Mouse (Mus musculus) forebrain, embryonic 11.5 days (tissue): ENCODE measurements at regions not wholly inside any gene's neighbourhood (a gene's known extent, or its start where the extent isn't known, plus 50 kb on each side); places are given as distances from the start of the nearest gene placed in this dataset.

ENCODE experiments used
- ATAC-seq: fragments of 200-750 bp; cut with Nextera tagmentation; replicated peaks from 2 replicates; pipeline ENCODE4 v1.8.0; 2017; ENCODE audit warnings: moderate TSS enrichment; ENCODE audit not compliant: low FRiP score
- DNase-seq: peaks from one replicate; pipeline ENCODE4 v3.0.0-alpha.2; 2017; ENCODE audit warnings: low spot score
- H3K27ac ChIP-seq: fragments of 300-500 bp; sonication (generic); 2 replicates; pipeline ENCODE4 v1.5.1; 2014; ENCODE audit warnings: low read depth, low read length
- H3K27me3 ChIP-seq: fragments of 300-500 bp; sonication (generic); 2 replicates; pipeline ENCODE4 v1.6.1; 2014; ENCODE audit warnings: mild to moderate bottlenecking, low read length, mixed read lengths; ENCODE audit not compliant: control insufficient read depth, insufficient read depth
- H3K36me3 ChIP-seq: fragments of 300-500 bp; sonication (generic); 2 replicates; pipeline ENCODE4 v1.6.1; 2014; ENCODE audit warnings: mild to moderate bottlenecking, low read length, moderate library complexity, mixed read lengths; ENCODE audit not compliant: control insufficient read depth, insufficient read depth
- H3K4me1 ChIP-seq: fragments of 300-500 bp; sonication (generic); replicated peaks from 2 replicates; pipeline ENCODE4 v1.6.1; 2014; ENCODE audit warnings: low read length, mixed read lengths; ENCODE audit not compliant: control insufficient read depth, insufficient read depth
- H3K4me2 ChIP-seq: fragments of 300-500 bp; sonication (generic); 2 replicates; pipeline ENCODE4 v1.6.1; 2014; ENCODE audit warnings: low read depth, mild to moderate bottlenecking, low read length, moderate library complexity, mixed read lengths; ENCODE audit not compliant: severe bottlenecking
- H3K4me3 ChIP-seq: fragments of 300-500 bp; sonication (generic); 2 replicates; pipeline ENCODE4 v1.5.1; 2014; ENCODE audit warnings: low read depth, low read length
- H3K9ac ChIP-seq: fragments of 300-500 bp; sonication (generic); 2 replicates; pipeline ENCODE4 v1.6.1; 2014; ENCODE audit warnings: low read length
- H3K9me3 ChIP-seq: fragments of 300-500 bp; sonication (generic); 2 replicates; pipeline ENCODE4 v1.6.1; 2016; ENCODE audit warnings: low read length, mixed read lengths; ENCODE audit not compliant: control insufficient read depth
- WGBS: fragments of 180-500 bp; shearing (Covaris S2); extraction: QIAGEN DNeasy Blood & Tissue Kit; methylation state at CpG from one replicate; pipeline ENCODE4 v1.1.7; 2014; 5-methylcytosine and 5-hydroxymethylcytosine counted together

DNA sequence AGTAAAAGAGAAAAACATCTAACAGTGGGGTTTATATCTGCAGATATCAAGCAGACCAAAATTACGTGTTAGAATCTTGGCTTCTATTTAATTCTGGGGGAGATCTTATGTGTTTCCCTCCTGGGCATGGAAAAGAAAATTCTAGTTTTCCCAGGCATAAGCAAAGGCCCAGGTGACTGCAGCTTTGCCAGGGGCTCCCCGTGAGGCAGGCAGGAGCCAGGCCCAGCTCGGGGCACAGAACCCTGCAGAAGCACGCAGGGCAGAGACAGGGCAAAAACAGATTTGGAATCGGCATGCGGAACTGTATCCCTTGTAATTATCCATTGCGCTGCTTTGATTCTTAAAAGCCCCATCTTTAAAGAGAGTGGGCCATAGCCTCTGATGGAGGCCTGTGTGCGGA is 250.4 kb upstream of the Slc35b3 start:
- Histone ChIP-seq H3K4me2 (no peak overlapping the region), H3K27ac (no peak overlapping the region), H3K9ac (no peak overlapping the region), H3K36me3 (no peaks in the 10 kb centered on the region), H3K9me3 (no peaks in the 10 kb centered on the region), H3K4me3 (no peak overlapping the region), H3K27me3 (no peaks in the 10 kb centered on the region), H3K4me1 (no peaks in the 10 kb centered on the region)
- ATAC-seq: no peak
- DNase-seq: no peak
- WGBS: 75% methylated on average over 8 of the region's 8 CpGs

DNA sequence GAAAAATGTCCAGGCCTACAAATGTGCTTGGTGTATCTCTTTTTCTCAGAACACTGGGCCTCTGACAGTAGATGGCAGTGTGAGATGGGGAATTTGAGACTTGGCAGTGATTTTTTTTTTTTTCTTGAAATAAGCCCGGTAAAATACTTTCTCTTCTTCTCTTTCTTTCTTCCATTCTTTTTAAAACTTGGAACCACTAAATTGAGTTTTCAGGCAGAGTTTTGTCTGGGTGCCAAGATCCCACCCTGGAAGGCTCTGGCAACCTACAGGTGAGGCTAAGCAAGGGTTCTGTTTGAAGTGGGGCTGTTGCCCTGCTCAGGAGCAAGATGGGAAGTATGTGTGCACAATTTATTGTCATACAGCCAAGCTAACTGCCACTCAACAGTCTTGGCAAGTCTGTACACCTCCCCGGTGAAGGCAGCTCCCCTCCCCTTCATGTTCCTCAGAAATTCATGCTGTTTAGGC is 223.1 kb upstream of the Slc35b3 start:
- no peak overlapping the region for H3K4me3 ChIP-seq
- H3K9me3 ChIP-seq: no peaks in the 10 kb centered on the region
- H3K4me1 ChIP-seq: no peaks in the 10 kb centered on the region
- H3K4me2 ChIP-seq: no peak overlapping the region
- WGBS: 45% methylated on average over 2 of the region's 2 CpGs
- ATAC-seq (no peak), DNase-seq (no peak)
- H3K9ac ChIP-seq: no peak overlapping the region
- H3K36me3 ChIP-seq: no peaks in the 10 kb centered on the region
- H3K27me3 ChIP-seq: no peaks in the 10 kb centered on the region
- H3K27ac ChIP-seq: no peak overlapping the region

DNA sequence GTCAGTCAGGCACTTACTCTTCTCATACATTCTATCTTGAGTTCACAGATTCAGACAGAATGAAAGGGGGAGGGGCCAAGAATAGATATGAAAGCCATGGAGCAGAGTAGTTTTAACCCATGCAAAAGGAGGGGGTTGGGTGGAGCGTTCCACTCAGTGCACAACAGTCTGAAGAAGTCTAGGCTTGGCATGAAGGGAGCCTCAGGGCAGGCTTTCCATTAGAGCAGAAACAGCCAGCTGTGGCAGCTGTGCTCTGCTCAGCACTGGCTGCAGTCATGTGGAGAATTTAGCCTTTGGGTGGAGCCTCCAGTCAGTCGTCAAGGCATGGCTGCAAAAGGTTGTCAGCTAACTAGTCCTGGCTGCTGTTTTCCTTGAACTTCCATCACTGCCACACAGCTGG is 201.3 kb upstream of the Slc35b3 start:
- WGBS: 65% methylated on average over 2 of the region's 2 CpGs
- no peak for DNase-seq

DNA sequence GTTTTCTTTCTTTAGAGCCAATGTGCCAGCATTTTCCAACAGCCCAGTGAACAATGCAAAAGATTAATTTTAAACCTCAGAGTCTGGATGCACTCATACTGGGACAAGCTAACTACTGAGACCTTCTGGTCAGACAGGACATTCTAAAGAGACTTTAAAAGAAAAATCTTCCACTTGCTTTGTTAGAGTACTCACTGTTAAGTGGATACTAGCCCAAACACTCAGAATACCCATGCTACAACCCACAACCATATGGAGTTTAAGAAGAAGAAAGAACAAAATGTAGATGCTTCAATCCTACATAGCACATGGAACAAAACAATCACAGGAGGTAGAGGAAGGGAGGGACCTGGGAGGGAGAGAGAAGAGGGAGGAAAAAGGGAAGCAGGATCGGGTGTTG is 167.3 kb upstream of the Slc35b3 start:
- no peak overlapping the region for H3K4me2 ChIP-seq
- H3K27ac ChIP-seq: no peak overlapping the region
- no peaks in the 10 kb centered on the region for H3K36me3 ChIP-seq
- H3K9ac ChIP-seq: no peak overlapping the region
- 82% methylated on average over 1 of the region's 1 CpGs for WGBS
- no peaks in the 10 kb centered on the region for H3K9me3 ChIP-seq
- no peaks in the 10 kb centered on the region for H3K27me3 ChIP-seq
- DNase-seq (no peak), ATAC-seq (no peak)
- H3K4me1 ChIP-seq: no peaks in the 10 kb centered on the region
- H3K4me3 ChIP-seq: no peak overlapping the region

More for the DNA sequence above, 201.3 kb upstream of the Slc35b3 start:
- Histone ChIP-seq H3K36me3 (no peaks in the 10 kb centered on the region), H3K9ac (no peak overlapping the region), H3K27me3 (no peaks in the 10 kb centered on the region), H3K4me2 (no peak overlapping the region), H3K27ac (no peak overlapping the region), H3K4me3 (no peak overlapping the region), H3K4me1 (no peaks in the 10 kb centered on the region), H3K9me3 (no peaks in the 10 kb centered on the region)
- no peak for ATAC-seq

DNA sequence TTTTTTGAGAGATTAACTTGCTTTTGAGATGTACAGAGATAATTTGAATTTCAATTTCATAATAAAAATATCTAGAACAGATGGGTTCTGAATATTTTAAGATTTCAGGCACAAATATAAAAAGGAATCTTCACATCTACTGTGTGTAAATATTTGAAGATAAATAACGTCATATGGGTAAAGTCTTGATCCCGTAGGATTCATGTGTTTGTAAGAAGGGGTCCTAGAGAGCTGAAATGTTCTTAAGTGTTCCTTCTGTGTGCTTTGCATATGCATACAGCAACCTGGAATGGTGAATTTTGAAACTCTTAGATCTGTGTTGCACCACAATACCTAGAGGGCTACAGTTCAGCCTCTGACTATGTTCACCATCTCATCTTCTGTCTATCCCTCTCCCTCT is 131.4 kb upstream of the Slc35b3 start:
- no peaks in the 10 kb centered on the region for H3K9me3 ChIP-seq
- 96% methylated on average over 2 of the region's 2 CpGs for WGBS
- H3K36me3 ChIP-seq: no peaks in the 10 kb centered on the region
- no peak overlapping the region for H3K27ac ChIP-seq
- H3K4me1 ChIP-seq: no peaks in the 10 kb centered on the region
- H3K4me3 ChIP-seq: no peak overlapping the region
- H3K27me3 ChIP-seq: no peaks in the 10 kb centered on the region
- DNase-seq: no peak
- no peak overlapping the region for H3K9ac ChIP-seq
- ATAC-seq: no peak
- H3K4me2 ChIP-seq: no peak overlapping the region

DNA sequence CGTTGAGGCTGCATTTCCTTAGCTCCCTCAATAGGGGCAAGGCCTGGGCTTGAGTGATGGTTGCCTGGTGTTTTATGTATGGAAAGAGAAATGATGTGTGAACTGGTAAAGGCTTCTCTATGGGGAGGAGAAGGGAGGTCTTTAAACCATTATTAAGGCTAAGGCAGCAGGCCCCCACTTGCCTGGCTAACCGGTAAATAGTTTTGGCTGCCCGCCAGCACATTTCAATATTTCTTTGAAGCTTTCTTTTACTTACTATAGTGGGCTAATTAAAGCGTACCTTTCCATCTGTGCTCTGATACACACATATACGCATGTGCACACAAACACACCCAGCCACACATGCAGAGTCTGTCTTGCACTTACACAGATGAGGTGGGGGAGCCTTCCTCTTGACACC is 123.9 kb upstream of the Slc35b3 start:
- no peak overlapping the region for H3K9ac ChIP-seq
- no peak overlapping the region for H3K4me2 ChIP-seq
- no peak overlapping the region for H3K4me3 ChIP-seq
- H3K4me1 ChIP-seq: no peaks in the 10 kb centered on the region
- H3K36me3 ChIP-seq: no peaks in the 10 kb centered on the region
- peak; percentile 49 for DNase-seq
- no peaks in the 10 kb centered on the region for H3K27me3 ChIP-seq
- whole genome bisulfite sequencing: 64% methylated on average over 5 of the region's 5 CpGs
- ATAC-seq: peak; percentile 73
- no peaks in the 10 kb centered on the region for H3K9me3 ChIP-seq
- H3K27ac ChIP-seq: no peak overlapping the region

DNA sequence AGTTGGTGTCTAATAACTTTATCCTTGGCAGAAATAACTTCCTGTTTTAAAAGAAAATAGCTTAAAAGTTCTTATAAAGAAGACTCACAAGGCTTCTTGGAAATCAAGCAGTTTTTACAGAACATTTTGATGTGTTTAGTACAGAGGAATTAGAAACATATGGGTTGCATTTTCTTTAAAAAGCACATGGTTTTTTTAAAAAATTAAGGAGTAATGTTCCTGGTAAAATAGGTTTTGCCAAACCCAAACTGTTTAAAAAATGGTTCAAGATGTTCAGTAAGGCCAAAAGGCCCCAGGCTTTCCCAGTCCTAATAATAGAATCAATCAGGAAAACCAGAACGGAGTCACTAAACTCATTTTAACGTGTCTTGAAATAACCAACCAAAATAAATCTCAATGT is 113.5 kb upstream of the Slc35b3 start:
- Histone ChIP-seq H3K4me3 (no peak overlapping the region), H3K27ac (no peak overlapping the region), H3K4me2 (no peak overlapping the region), H3K27me3 (no peaks in the 10 kb centered on the region), H3K9ac (no peak overlapping the region), H3K36me3 (no peaks in the 10 kb centered on the region), H3K9me3 (no peaks in the 10 kb centered on the region), H3K4me1 (no peaks in the 10 kb centered on the region)
- DNase-seq (no peak), ATAC-seq (no peak)
- 74% methylated on average over 2 of the region's 2 CpGs for WGBS

DNA sequence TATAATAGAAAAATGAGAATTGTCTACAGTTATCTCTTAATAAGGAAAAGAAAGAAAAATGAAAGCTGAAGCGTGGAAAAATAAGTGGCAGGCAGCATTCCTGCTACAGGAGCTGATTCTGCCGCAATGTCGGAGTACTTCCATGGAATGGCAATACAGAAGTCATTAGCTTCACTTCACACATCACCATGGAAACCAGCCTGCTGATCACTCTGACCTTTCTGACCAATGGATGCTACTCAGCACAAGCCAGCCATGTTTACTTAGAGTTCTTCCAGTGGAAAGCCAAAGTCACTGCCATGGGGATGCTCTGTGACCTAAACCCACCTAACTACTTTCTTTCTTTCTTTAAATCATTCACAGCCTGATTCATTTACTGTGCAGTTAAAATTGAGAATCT is 71.6 kb upstream of the Slc35b3 start:
- Histone ChIP-seq H3K4me1 (no peaks in the 10 kb centered on the region), H3K27me3 (no peaks in the 10 kb centered on the region), H3K9me3 (no peaks in the 10 kb centered on the region), H3K9ac (no peak overlapping the region), H3K27ac (no peak overlapping the region), H3K36me3 (no peaks in the 10 kb centered on the region), H3K4me3 (no peak overlapping the region), H3K4me2 (no peak overlapping the region)
- WGBS: 78% methylated on average over 3 of the region's 3 CpGs
- DNase-seq (no peak), ATAC-seq (no peak)

DNA sequence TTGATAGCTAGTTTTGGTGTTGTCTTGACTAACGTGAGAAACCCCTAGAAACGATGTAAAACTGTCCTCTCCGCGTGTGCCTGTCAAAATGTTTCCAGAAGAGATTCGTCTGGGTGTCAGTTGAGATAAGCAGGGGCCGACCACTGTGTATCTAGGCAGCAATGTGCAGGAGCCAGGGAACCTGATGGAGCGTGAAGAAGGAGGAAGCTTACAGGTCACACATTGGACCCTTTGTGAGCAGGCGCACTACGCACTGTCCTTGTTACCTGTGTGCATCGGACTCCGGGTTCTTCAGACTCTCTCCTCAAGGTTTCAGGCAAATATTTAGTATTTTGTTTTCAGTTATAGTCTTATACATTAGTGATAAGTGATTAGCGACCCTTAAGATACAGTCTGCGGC is 59.5 kb upstream of the Slc35b3 start:
- no peaks in the 10 kb centered on the region for H3K4me1 ChIP-seq
- no peaks in the 10 kb centered on the region for H3K9me3 ChIP-seq
- 93% methylated on average over 13 of the region's 13 CpGs for WGBS
- no peak overlapping the region for H3K27ac ChIP-seq
- DNase-seq (no peak), ATAC-seq (no peak)
- H3K36me3 ChIP-seq: no peaks in the 10 kb centered on the region
- H3K27me3 ChIP-seq: no peaks in the 10 kb centered on the region
- H3K4me3 ChIP-seq: no peak overlapping the region
- H3K4me2 ChIP-seq: no peak overlapping the region
- no peak overlapping the region for H3K9ac ChIP-seq
